Mouse (Mus musculus): ENCODE data around the gene Lrmda. TPM values are rescaled to one million over a fixed set of nuclear protein-coding genes. Genes with fewer than 3 reads are reported as not detected.
A peak's percentile ranks its signal among the peaks of the same experiment; 100 is the strongest.

Lrmda gene
- total and polyA plus RNA-seq, 2 experiments from 2014 or later: 0.38 to 0.82 TPM

- DNase-seq (ENCODE audit: low spot score): no peak
- H3K4me1 ChIP-seq (ENCODE audit: control insufficient read depth, insufficient read depth): peaks cover 12% of the 10 kb centered on the region; the same call in 1 of the 2 replicates
- WGBS: 44% methylated on average over 7 of the region's 7 CpGs
- H3K36me3 ChIP-seq (replicated peaks; ENCODE audit: control insufficient read depth, insufficient read depth, low read length): no peaks in the 10 kb centered on the region
- H3K27ac ChIP-seq (ENCODE audit: low read depth): peak overlapping the region; percentile 71
- no peak for TF ChIP-seq EP300 (IDR thresholded peaks at IDR 0.05; ENCODE audit: low read depth)
- no peak for TF ChIP-seq CTCF (IDR thresholded peaks at IDR 0.05; ENCODE audit: low read depth)
- 0 out of 2 replicates have a peak, but pooled peaks have one; percentile 11 for ATAC-seq (ENCODE audit: insufficient read depth, low read depth)
- no peak overlapping the region for H3K9ac ChIP-seq (replicated peaks; ENCODE audit: low read depth, low read length)
- no peak overlapping the region for H3K4me3 ChIP-seq (ENCODE audit: low read depth, low read length)
- no peaks in the 10 kb centered on the region for H3K27me3 ChIP-seq (ENCODE audit: control insufficient read depth, insufficient read depth, low read length)
- no peak overlapping the region for H3K4me2 ChIP-seq (ENCODE audit: low read depth, low read length)
- H3K9me3 ChIP-seq (replicated peaks; ENCODE audit: control insufficient read depth, low read length): no peaks in the 10 kb centered on the region
Measured at GRCm38 (mm10) chr14:22760241-22761039, 740.9 kb downstream of the Lrmda start.

GRCm38 (mm10) chr14:22781709-22782108 is 762.2 kb downstream of the Lrmda start:
- Histone ChIP-seq H3K4me3 (ENCODE audit: low read depth, low read length) (no peak overlapping the region), H3K27ac (ENCODE audit: low read depth) (no peak overlapping the region), H3K27me3 (ENCODE audit: control insufficient read depth, insufficient read depth, low read length) (no peaks in the 10 kb centered on the region), H3K4me2 (ENCODE audit: low read depth, low read length) (no peak overlapping the region), H3K9ac (replicated peaks; ENCODE audit: low read depth, low read length) (no peak overlapping the region), H3K4me1 (ENCODE audit: control insufficient read depth, insufficient read depth) (0 out of 2 replicates have a peak, but pooled peaks cover 3% of the 10 kb centered on the region), H3K36me3 (replicated peaks; ENCODE audit: control insufficient read depth, insufficient read depth, low read length) (no peaks in the 10 kb centered on the region), H3K9me3 (replicated peaks; ENCODE audit: control insufficient read depth, low read length) (no peaks in the 10 kb centered on the region)
- TF ChIP-seq CTCF (IDR thresholded peaks at IDR 0.05; ENCODE audit: low read depth): peak; percentile 62
- no peak for TF ChIP-seq EP300 (IDR thresholded peaks at IDR 0.05; ENCODE audit: low read depth)
- DNase-seq (ENCODE audit: low spot score): no peak
- 62% methylated on average over 2 of the region's 2 CpGs for WGBS
- 0 out of 2 replicates have a peak, but pooled peaks have one; percentile 51 for ATAC-seq (ENCODE audit: insufficient read depth, low read depth)

GRCm38 (mm10) chr14:22782365-22782764 is 762.9 kb downstream of the Lrmda start:
- ATAC-seq (ENCODE audit: insufficient read depth, low read depth): no peak
- 54% methylated on average over 2 of the region's 2 CpGs for WGBS
- H3K9ac ChIP-seq (replicated peaks; ENCODE audit: low read depth, low read length): no peak overlapping the region

GRCm38 (mm10) chr14:22783211-22784161 is 764.0 kb downstream of the Lrmda start:
- Histone ChIP-seq H3K27me3 (ENCODE audit: control insufficient read depth, insufficient read depth, low read length) (no peaks in the 10 kb centered on the region), H3K27ac (ENCODE audit: low read depth) (no peak overlapping the region), H3K9ac (replicated peaks; ENCODE audit: low read depth, low read length) (no peak overlapping the region), H3K9me3 (replicated peaks; ENCODE audit: control insufficient read depth, low read length) (no peaks in the 10 kb centered on the region), H3K36me3 (replicated peaks; ENCODE audit: control insufficient read depth, insufficient read depth, low read length) (no peaks in the 10 kb centered on the region), H3K4me1 (ENCODE audit: control insufficient read depth, insufficient read depth) (0 out of 2 replicates have a peak, but pooled peaks cover 3% of the 10 kb centered on the region), H3K4me2 (ENCODE audit: low read depth, low read length) (no peak overlapping the region), H3K4me3 (ENCODE audit: low read depth, low read length) (no peak overlapping the region)
- TF ChIP-seq CTCF (IDR thresholded peaks at IDR 0.05; ENCODE audit: low read depth) (no peak), EP300 (IDR thresholded peaks at IDR 0.05; ENCODE audit: low read depth) (no peak)
- DNase-seq (ENCODE audit: low spot score) (no peak), ATAC-seq (ENCODE audit: insufficient read depth, low read depth) (no peak; the same call in 1 of the 2 replicates)
- 54% methylated on average over 15 of the region's 15 CpGs for WGBS

More at GRCm38 (mm10) chr14:22782365-22782764, 762.9 kb downstream of the Lrmda start:
- no peaks in the 10 kb centered on the region for H3K36me3 ChIP-seq (replicated peaks; ENCODE audit: control insufficient read depth, insufficient read depth, low read length)
- 0 out of 2 replicates have a peak, but pooled peaks cover 3% of the 10 kb centered on the region for H3K4me1 ChIP-seq (ENCODE audit: control insufficient read depth, insufficient read depth)
- peak; percentile 19; the same call in 1 of the 2 replicates for TF ChIP-seq CTCF (IDR thresholded peaks at IDR 0.05; ENCODE audit: low read depth)
- no peak for TF ChIP-seq EP300 (IDR thresholded peaks at IDR 0.05; ENCODE audit: low read depth)
- DNase-seq (ENCODE audit: low spot score): no peak
- H3K4me2 ChIP-seq (ENCODE audit: low read depth, low read length): no peak overlapping the region
- no peaks in the 10 kb centered on the region for H3K27me3 ChIP-seq (ENCODE audit: control insufficient read depth, insufficient read depth, low read length)
- no peak overlapping the region for H3K4me3 ChIP-seq (ENCODE audit: low read depth, low read length)
- no peak overlapping the region for H3K27ac ChIP-seq (ENCODE audit: low read depth)
- no peaks in the 10 kb centered on the region for H3K9me3 ChIP-seq (replicated peaks; ENCODE audit: control insufficient read depth, low read length)

- H3K9ac ChIP-seq (replicated peaks; ENCODE audit: low read depth, low read length): no peak overlapping the region
- H3K27me3 ChIP-seq (ENCODE audit: control insufficient read depth, insufficient read depth, low read length): no peaks in the 10 kb centered on the region
- H3K4me1 ChIP-seq (ENCODE audit: control insufficient read depth, insufficient read depth): 0 out of 2 replicates have a peak, but pooled peaks cover 3% of the 10 kb centered on the region
- 71% methylated on average over 4 of the region's 4 CpGs for WGBS
- H3K4me2 ChIP-seq (ENCODE audit: low read depth, low read length): no peak overlapping the region
- H3K27ac ChIP-seq (ENCODE audit: low read depth): no peak overlapping the region
- no peak overlapping the region for H3K4me3 ChIP-seq (ENCODE audit: low read depth, low read length)
- ATAC-seq (ENCODE audit: insufficient read depth, low read depth): no peak
- H3K36me3 ChIP-seq (replicated peaks; ENCODE audit: control insufficient read depth, insufficient read depth, low read length): no peaks in the 10 kb centered on the region
- no peak for DNase-seq (ENCODE audit: low spot score)
- H3K9me3 ChIP-seq (replicated peaks; ENCODE audit: control insufficient read depth, low read length): no peaks in the 10 kb centered on the region
- no peak for TF ChIP-seq CTCF (IDR thresholded peaks at IDR 0.05; ENCODE audit: low read depth)
- TF ChIP-seq EP300 (IDR thresholded peaks at IDR 0.05; ENCODE audit: low read depth): no peak
Measured at GRCm38 (mm10) chr14:22800020-22800419, 780.5 kb downstream of the Lrmda start.

Measured in heart, postnatal 0 days (tissue).